Mouse (Mus musculus) forebrain, embryonic 12.5 days (tissue): ENCODE results near the gene Hoxa2. TPM values are rescaled to one million over a fixed set of nuclear protein-coding genes. Genes with fewer than 3 reads are reported as not detected.

Source experiments
- ATAC-seq: fragments of 200-750 bp; cut with Nextera tagmentation; 2 replicates; pipeline ENCODE4 v1.8.0; 2017; ENCODE audit warnings: moderate TSS enrichment; ENCODE audit not compliant: low FRiP score
- H3K27ac ChIP-seq: fragments of 300-500 bp; sonication (generic); 2 replicates; pipeline ENCODE4 v1.5.1; 2016; ENCODE audit warnings: mild to moderate bottlenecking
- H3K27me3 ChIP-seq: fragments of 300-500 bp; sonication (generic); 2 replicates; pipeline ENCODE4 v1.6.1; 2016; ENCODE audit warnings: mild to moderate bottlenecking
- H3K36me3 ChIP-seq: fragments of 300-500 bp; sonication (generic); replicated peaks from 2 replicates; pipeline ENCODE4 v1.6.1; 2016; ENCODE audit warnings: mild to moderate bottlenecking
- H3K4me1 ChIP-seq: fragments of 300-500 bp; sonication (generic); 2 replicates; pipeline ENCODE4 v1.6.1; 2016
- H3K4me2 ChIP-seq: fragments of 300-500 bp; sonication (generic); 2 replicates; pipeline ENCODE4 v1.6.1; 2016; ENCODE audit warnings: mild to moderate bottlenecking, moderate library complexity
- H3K4me3 ChIP-seq: fragments of 300-500 bp; sonication (generic); replicated peaks from 2 replicates; pipeline ENCODE4 v1.5.1; 2016; ENCODE audit warnings: mild to moderate bottlenecking
- H3K9ac ChIP-seq: fragments of 300-500 bp; sonication (generic); 2 replicates; pipeline ENCODE4 v1.6.1; 2016; ENCODE audit warnings: mild to moderate bottlenecking
- H3K9me3 ChIP-seq: fragments of 300-500 bp; sonication (generic); 2 replicates; pipeline ENCODE4 v1.6.1; 2016
- WGBS: fragments of 180-500 bp; shearing (Covaris S2); methylation state at CpG from one replicate; pipeline ENCODE4 v1.1.7; 2016; 5-methylcytosine and 5-hydroxymethylcytosine counted together
- polyA plus RNA-seq: library from polyadenylated mRNA; unstranded; fragments of >200 nt; fragmentation: Nextera tagmentation; extraction: Ambion mirVana; gene quantifications from 2 replicates; pipeline ENCODE4 v1.2.1, GENCODE M21; 2016

The Hoxa2 gene
- polyA plus RNA-seq, 1 experiment from 2014 or later: not detected

- Histone ChIP-seq H3K36me3 (no peaks in the 10 kb centered on the region), H3K9me3 (no peaks in the 10 kb centered on the region), H3K27me3 (peaks cover 97% of the 10 kb centered on the region), H3K4me1 (peaks cover 13% of the 10 kb centered on the region), H3K4me3 (peak overlapping the region; percentile 15), H3K9ac (no peak overlapping the region), H3K27ac (no peak overlapping the region), H3K4me2 (no peak overlapping the region)
- no peak for ATAC-seq
- WGBS: under 1% methylated on average over 40 of the region's 41 CpGs
Measured at GRCm38 (mm10) chr6:52174968-52175751, 10.5 kb upstream of the Hoxa2 start.

- peaks cover 13% of the 10 kb centered on the region for H3K4me1 ChIP-seq
- 5% methylated on average over 4 of the region's 4 CpGs for WGBS
- no peaks in the 10 kb centered on the region for H3K9me3 ChIP-seq
- peaks cover 94% of the 10 kb centered on the region for H3K27me3 ChIP-seq
- no peak for ATAC-seq
- no peaks in the 10 kb centered on the region for H3K36me3 ChIP-seq
- H3K27ac ChIP-seq: no peak overlapping the region
- H3K4me2 ChIP-seq: no peak overlapping the region
- no peak overlapping the region for H3K9ac ChIP-seq
- no peak overlapping the region for H3K4me3 ChIP-seq
Measured at GRCm38 (mm10) chr6:52173648-52174047, 9.0 kb upstream of the Hoxa2 start.

- Histone ChIP-seq H3K27ac (no peak overlapping the region), H3K9ac (no peak overlapping the region), H3K27me3 (peaks cover 94% of the 10 kb centered on the region), H3K4me2 (peak overlapping the region; percentile 39), H3K9me3 (no peaks in the 10 kb centered on the region), H3K4me1 (peaks cover 13% of the 10 kb centered on the region), H3K36me3 (no peaks in the 10 kb centered on the region), H3K4me3 (peak overlapping the region; percentile 24)
- WGBS: under 1% methylated on average over 35 of the region's 35 CpGs
- no peak for ATAC-seq
Measured at GRCm38 (mm10) chr6:52172501-52172900, 7.9 kb upstream of the Hoxa2 start.

GRCm38 (mm10) chr6:52171938-52172337 lies 7.3 kb upstream of the Hoxa2 start:
- Histone ChIP-seq H3K27me3 (peaks cover 94% of the 10 kb centered on the region), H3K27ac (no peak overlapping the region), H3K9me3 (no peaks in the 10 kb centered on the region), H3K4me3 (0 out of 2 replicates have a peak overlapping the region, but pooled peaks have one; percentile 24), H3K36me3 (no peaks in the 10 kb centered on the region), H3K4me1 (peaks cover 13% of the 10 kb centered on the region), H3K4me2 (peak overlapping the region; percentile 39; the same call in 1 of the 2 replicates), H3K9ac (no peak overlapping the region)
- no peak for ATAC-seq
- WGBS: 6% methylated on average over 7 of the region's 7 CpGs

GRCm38 (mm10) chr6:52171331-52171730 lies 6.7 kb upstream of the Hoxa2 start:
- Histone ChIP-seq H3K4me3 (no peak overlapping the region), H3K9me3 (no peaks in the 10 kb centered on the region), H3K4me2 (no peak overlapping the region), H3K9ac (no peak overlapping the region), H3K27me3 (peaks cover 94% of the 10 kb centered on the region), H3K36me3 (no peaks in the 10 kb centered on the region), H3K27ac (no peak overlapping the region), H3K4me1 (peaks cover 13% of the 10 kb centered on the region)
- 3% methylated on average over 4 of the region's 4 CpGs for WGBS
- ATAC-seq: no peak

- WGBS: 4% methylated on average over 5 of the region's 5 CpGs
- Histone ChIP-seq H3K27ac (no peak overlapping the region), H3K4me3 (no peak overlapping the region)
Measured at GRCm38 (mm10) chr6:52170898-52171223, 6.2 kb upstream of the Hoxa2 start.

GRCm38 (mm10) chr6:52170166-52170897 lies 5.7 kb upstream of the Hoxa2 start:
- no peak overlapping the region for H3K9ac ChIP-seq
- H3K27me3 ChIP-seq: peaks cover 94% of the 10 kb centered on the region

More at GRCm38 (mm10) chr6:52170898-52171223, 6.2 kb upstream of the Hoxa2 start:
- no peak overlapping the region for H3K4me2 ChIP-seq
- H3K9me3 ChIP-seq: no peaks in the 10 kb centered on the region
- H3K9ac ChIP-seq: no peak overlapping the region
- peaks cover 11% of the 10 kb centered on the region for H3K4me1 ChIP-seq
- H3K27me3 ChIP-seq: peaks cover 94% of the 10 kb centered on the region
- H3K36me3 ChIP-seq: no peaks in the 10 kb centered on the region
- no peak for ATAC-seq

GRCm38 (mm10) chr6:52169499-52170165 lies 5.0 kb upstream of the Hoxa2 start:
- no peak overlapping the region for H3K4me2 ChIP-seq
- ATAC-seq: no peak
- no peaks in the 10 kb centered on the region for H3K9me3 ChIP-seq
- 3% methylated on average over 16 of the region's 16 CpGs for WGBS
- H3K4me3 ChIP-seq: no peak overlapping the region
- no peak overlapping the region for H3K27ac ChIP-seq
- H3K9ac ChIP-seq: no peak overlapping the region
- H3K4me1 ChIP-seq: peaks cover 6% of the 10 kb centered on the region; the same call in 1 of the 2 replicates
- peaks cover 94% of the 10 kb centered on the region for H3K27me3 ChIP-seq
- no peaks in the 10 kb centered on the region for H3K36me3 ChIP-seq

More at GRCm38 (mm10) chr6:52170166-52170897, 5.7 kb upstream of the Hoxa2 start:
- Histone ChIP-seq H3K27ac (no peak overlapping the region), H3K4me1 (peaks cover 6% of the 10 kb centered on the region; the same call in 1 of the 2 replicates), H3K4me2 (no peak overlapping the region), H3K4me3 (no peak overlapping the region), H3K36me3 (no peaks in the 10 kb centered on the region), H3K9me3 (no peaks in the 10 kb centered on the region)
- WGBS: under 1% methylated on average over 40 of the region's 40 CpGs
- no peak for ATAC-seq

- Histone ChIP-seq H3K27ac (no peak overlapping the region), H3K9ac (no peak overlapping the region), H3K9me3 (no peaks in the 10 kb centered on the region), H3K4me3 (no peak overlapping the region), H3K4me1 (peaks cover 6% of the 10 kb centered on the region; the same call in 1 of the 2 replicates), H3K36me3 (no peaks in the 10 kb centered on the region), H3K27me3 (peaks cover 97% of the 10 kb centered on the region), H3K4me2 (no peak overlapping the region)
- WGBS: under 1% methylated on average over 42 of the region's 42 CpGs
- ATAC-seq: no peak
Measured at GRCm38 (mm10) chr6:52168191-52169055, 3.8 kb upstream of the Hoxa2 start.

- no peak for ATAC-seq
- 1% methylated on average over 14 of the region's 14 CpGs for WGBS
Measured at GRCm38 (mm10) chr6:52167736-52168161, 3.1 kb upstream of the Hoxa2 start.

GRCm38 (mm10) chr6:52167176-52167575 lies 2.5 kb upstream of the Hoxa2 start:
- no peak overlapping the region for H3K9ac ChIP-seq
- 18% methylated on average over 1 of the region's 1 CpGs for whole genome bisulfite sequencing
- H3K36me3 ChIP-seq: no peaks in the 10 kb centered on the region
- peaks cover under 1% of the 10 kb centered on the region; the same call in 1 of the 2 replicates for H3K4me1 ChIP-seq
- no peak overlapping the region for H3K27ac ChIP-seq
- peaks cover 95% of the 10 kb centered on the region for H3K27me3 ChIP-seq
- H3K4me3 ChIP-seq: no peak overlapping the region
- H3K9me3 ChIP-seq: no peaks in the 10 kb centered on the region
- H3K4me2 ChIP-seq: no peak overlapping the region
- ATAC-seq: no peak

More at GRCm38 (mm10) chr6:52167736-52168161, 3.1 kb upstream of the Hoxa2 start:
- Histone ChIP-seq H3K27me3 (peaks cover 97% of the 10 kb centered on the region), H3K9ac (no peak overlapping the region), H3K27ac (no peak overlapping the region), H3K4me3 (no peak overlapping the region), H3K4me2 (no peak overlapping the region), H3K4me1 (peaks cover 6% of the 10 kb centered on the region; the same call in 1 of the 2 replicates), H3K9me3 (no peaks in the 10 kb centered on the region), H3K36me3 (no peaks in the 10 kb centered on the region)
